Mouse (Mus musculus) 3T3-L1 (cell line): ENCODE measurements around the gene Rabep2.

ENCODE experiments used
- DNase-seq: peaks from one replicate; pipeline ENCODE4 v3.0.0-alpha.2; 2015; ENCODE audit warnings: low read depth, low spot score

Gene Rabep2

GRCm38 (mm10) chr7:126430167-126430566 lies 1.6 kb downstream of the Rabep2 start:
- DNase-seq = no peak

GRCm38 (mm10) chr7:126434726-126435125 lies 6.2 kb downstream of the Rabep2 start:
- DNase-seq = no peak

- no peak for DNase-seq
Measured at GRCm38 (mm10) chr7:126435801-126436200, 7.2 kb downstream of the Rabep2 start.

GRCm38 (mm10) chr7:126436851-126437250 lies 8.3 kb downstream of the Rabep2 start:
- peak; percentile 55 for DNase-seq

- DNase-seq = no peak
Measured at GRCm38 (mm10) chr7:126440134-126440533, 11.6 kb downstream of the Rabep2 start.

- DNase-seq = no peak
Measured at GRCm38 (mm10) chr7:126443997-126444396, 15.4 kb downstream of the Rabep2 start.

GRCm38 (mm10) chr7:126444536-126444935 lies 16.0 kb downstream of the Rabep2 start:
- DNase-seq = no peak

GRCm38 (mm10) chr7:126445104-126445815 lies 16.7 kb downstream of the Rabep2 start:
- DNase-seq = no peak

GRCm38 (mm10) chr7:126446217-126446616 lies 17.7 kb downstream of the Rabep2 start:
- no peak for DNase-seq

- no peak for DNase-seq
Measured at GRCm38 (mm10) chr7:126448481-126448880, 19.9 kb downstream of the Rabep2 start.

- DNase-seq = no peak
Measured at GRCm38 (mm10) chr7:126449991-126450390, 21.4 kb downstream of the Rabep2 start.

GRCm38 (mm10) chr7:126450641-126451040 lies 22.1 kb downstream of the Rabep2 start:
- DNase-seq = no peak

GRCm38 (mm10) chr7:126452244-126452643 lies 23.7 kb downstream of the Rabep2 start:
- no peak for DNase-seq

GRCm38 (mm10) chr7:126453861-126454260 lies 25.3 kb downstream of the Rabep2 start:
- DNase-seq = no peak

GRCm38 (mm10) chr7:126455242-126455641 lies 26.7 kb downstream of the Rabep2 start:
- no peak for DNase-seq

GRCm38 (mm10) chr7:126456382-126457266 lies 28.1 kb downstream of the Rabep2 start:
- DNase-seq = no peak

- DNase-seq = no peak
Measured at GRCm38 (mm10) chr7:126458225-126458624, 29.7 kb downstream of the Rabep2 start.

- DNase-seq = no peak
Measured at GRCm38 (mm10) chr7:126458844-126459618, 30.5 kb downstream of the Rabep2 start.

- no peak for DNase-seq
Measured at GRCm38 (mm10) chr7:126460623-126461399, 32.3 kb downstream of the Rabep2 start.

GRCm38 (mm10) chr7:126461626-126462025 lies 33.1 kb downstream of the Rabep2 start:
- DNase-seq = no peak

GRCm38 (mm10) chr7:126463004-126463403 lies 34.4 kb downstream of the Rabep2 start, which contains the start of gene Atp2a1:
Gene Atp2a1 (minus strand): TSS chr7:126463108.
- DNase-seq = no peak
